Mouse (Mus musculus) ES-Bruce4 (cell line): Measurements from ENCODE around the gene Obsl1.

ENCODE experiments used
- CTCF ChIP-seq: IDR thresholded peaks from one replicate; pipeline ENCODE4 v1.8.1; 2011; ENCODE audit warnings: low read depth, low read length
- POLR2A ChIP-seq: IDR thresholded peaks from one replicate; pipeline ENCODE4 v1.8.1; 2011; ENCODE audit warnings: low read length; ENCODE audit not compliant: insufficient read depth

DNA sequence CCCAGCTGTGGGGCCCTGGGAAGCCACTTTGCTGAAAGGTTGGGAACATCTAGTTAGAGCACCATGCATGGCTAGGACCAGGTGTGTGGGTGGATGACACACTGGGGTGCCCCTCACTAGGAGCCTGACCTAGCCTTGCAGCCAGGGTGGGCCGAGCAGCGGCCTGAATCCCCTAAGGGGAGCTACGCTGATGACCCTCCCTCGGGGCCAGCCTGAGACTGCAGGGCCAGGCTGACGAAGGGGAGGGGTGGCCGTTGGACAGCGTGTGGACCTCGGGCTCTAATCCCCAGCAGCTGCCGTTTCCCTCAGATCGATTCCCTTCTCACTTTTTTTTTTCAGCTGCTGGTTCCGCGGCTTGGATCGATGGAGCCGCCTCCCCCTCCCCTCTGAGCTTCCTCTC is 57.3 kb downstream of the Obsl1 start:
- TF ChIP-seq CTCF, result no peak
- TF ChIP-seq POLR2A, result no peak
